Mouse (Mus musculus) thymus, adult 2 months (tissue): ENCODE results near the gene Anapc1.

Source experiments
- CTCF ChIP-seq: fragments of 200-500 bp; IDR thresholded peaks from 2 replicates; pipeline ENCODE4 v1.5.1; 2012; ENCODE audit warnings: mild to moderate bottlenecking, control low read depth, low read length, moderate library complexity, borderline replicate concordance; ENCODE audit not compliant: control insufficient read depth, poor library complexity, insufficient read depth; ENCODE audit errors: extremely low read depth
- POLR2A ChIP-seq: fragments of 200-500 bp; IDR thresholded peaks from 2 replicates; pipeline ENCODE4 v1.6.1; 2012; ENCODE audit warnings: mild to moderate bottlenecking, low read length, control low read depth, moderate library complexity; ENCODE audit not compliant: control insufficient read depth, poor library complexity, insufficient read depth; ENCODE audit errors: extremely low read depth

- TF ChIP-seq CTCF, result no peak
- TF ChIP-seq POLR2A, result no peak
Observed at GRCm38 (mm10) chr2:128719380-128719779, 32.2 kb upstream of the Anapc1 start.
